Mouse (Mus musculus) inflammation-experienced regulatory T-cells, adult 6 months (primary cell): Measurements from ENCODE around the gene Smurf2. TPM values are rescaled to one million over a fixed set of nuclear protein-coding genes. Genes with fewer than 3 reads are reported as not detected.

ENCODE experiments used
- ATAC-seq: one replicate; pipeline ENCODE4 v1.8.0; 2017
- polyA plus RNA-seq, 3 experiments: library from polyadenylated mRNA; unstranded; fragments of 100-300 nt; shearing (Covaris generic); gene quantifications; one replicate each; pipeline ENCODE4 v1.2.1; 2017

The Smurf2 gene
- polyA plus RNA-seq = 10 to 100 TPM in 2 of 3 experiments, 1 to 10 TPM in 1; 8.4 to 25.2 (median 21.6) TPM

DNA sequence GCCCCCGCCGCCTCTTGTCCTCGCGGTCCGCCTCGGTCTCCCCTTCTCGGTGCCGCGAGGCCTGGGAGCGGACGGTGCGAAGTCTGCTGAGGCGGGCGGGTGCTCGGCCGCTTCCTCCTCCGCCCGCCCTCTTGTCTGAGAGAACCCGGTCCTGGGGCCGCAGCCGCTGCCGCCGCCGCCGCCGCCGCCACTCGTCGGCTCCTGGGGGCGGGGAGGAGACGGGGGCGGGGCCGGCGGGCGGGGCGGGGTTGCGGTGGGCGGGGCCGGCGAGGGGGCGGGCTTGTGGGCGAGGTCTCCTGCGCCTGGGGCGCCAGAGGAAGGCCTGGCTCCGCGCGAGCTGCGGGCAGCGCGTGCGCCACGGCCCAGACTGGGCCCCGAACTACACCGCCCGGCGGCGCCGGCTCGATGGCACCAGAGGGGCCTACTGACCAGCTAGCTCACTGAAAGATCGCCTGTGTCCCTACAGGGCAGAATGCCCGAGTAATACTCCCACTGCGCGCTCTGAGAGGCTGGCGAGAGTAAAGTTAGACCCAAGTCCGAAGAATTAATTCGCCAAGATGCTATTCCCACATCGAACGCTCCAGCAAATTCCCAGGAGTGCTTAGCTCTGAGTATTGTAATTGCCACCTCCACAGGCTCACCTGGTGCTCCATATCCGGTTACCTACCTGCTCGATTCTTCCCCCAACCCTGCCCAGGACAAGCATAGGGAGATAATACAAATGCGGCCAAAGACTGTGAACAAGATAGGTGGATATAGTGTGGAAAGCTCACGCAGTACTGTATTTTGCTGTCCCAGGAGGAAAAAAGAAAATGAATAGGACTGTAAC, at the start of gene Smurf2:
Smurf2 (minus strand) TSS at position 165 of the 829 bp plus-strand sequence.
- peak; percentile 79 for ATAC-seq

- ATAC-seq = no peak
Observed at GRCm38 (mm10) chr11:106969798-106970197, 49.3 kb upstream of the Smurf2 start.

GRCm38 (mm10) chr11:106967630-106968029, 47.1 kb upstream of the Smurf2 start:
- ATAC-seq = no peak

GRCm38 (mm10) chr11:106965881-106966280, 45.4 kb upstream of the Smurf2 start:
- ATAC-seq = no peak

DNA sequence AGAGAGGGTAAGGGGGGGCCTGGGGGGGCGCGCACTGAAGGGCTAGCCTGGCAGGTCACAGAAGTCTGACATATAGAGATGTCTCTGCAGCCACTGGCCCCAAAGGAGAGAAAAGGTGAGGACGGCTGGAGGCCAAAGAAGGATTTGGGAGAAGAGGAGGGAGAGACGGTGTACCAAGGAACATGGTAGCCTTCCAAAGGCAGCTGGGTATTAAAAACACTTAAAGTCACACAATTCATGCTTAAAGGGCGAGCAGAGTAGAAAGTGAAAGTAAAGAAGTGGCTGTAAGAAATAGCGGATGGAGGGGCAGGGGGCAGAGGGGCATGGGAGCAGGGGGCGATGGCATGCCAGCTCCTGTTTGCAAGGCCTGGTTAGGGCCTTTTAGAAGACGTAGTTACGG, 41.8 kb upstream of the Smurf2 start:
- peak; percentile 31 for ATAC-seq

DNA sequence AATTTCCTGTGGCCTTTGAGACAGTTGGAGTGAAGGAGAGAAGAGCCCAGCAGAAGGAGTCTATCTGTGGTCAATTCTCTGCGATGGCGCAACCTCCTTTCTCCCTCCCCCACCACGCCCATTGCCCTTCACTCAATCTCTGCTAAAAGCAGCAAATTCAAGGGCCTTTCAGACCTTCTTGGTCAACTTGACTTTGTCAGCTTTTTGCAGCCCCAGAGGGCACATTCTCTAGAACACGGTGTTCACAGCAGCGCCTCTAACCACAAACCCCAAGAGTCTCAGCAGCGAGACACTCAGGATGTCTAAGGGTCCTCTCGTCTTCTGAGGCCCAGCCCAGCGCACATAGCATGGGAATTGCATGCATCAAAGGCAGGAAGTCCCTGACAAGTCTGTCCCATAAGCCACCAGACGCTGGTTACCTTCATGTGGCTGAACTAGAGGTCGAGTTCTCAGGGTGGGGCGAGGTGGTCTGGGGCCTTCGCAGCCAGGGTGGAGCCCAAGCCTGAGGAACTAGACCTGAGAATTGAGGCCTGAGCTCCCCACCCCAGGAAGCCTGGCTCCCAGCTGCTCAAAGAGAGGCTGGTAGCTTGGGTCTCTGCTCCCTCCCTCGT, 41.1 kb upstream of the Smurf2 start:
- ATAC-seq = peak; percentile 87

DNA sequence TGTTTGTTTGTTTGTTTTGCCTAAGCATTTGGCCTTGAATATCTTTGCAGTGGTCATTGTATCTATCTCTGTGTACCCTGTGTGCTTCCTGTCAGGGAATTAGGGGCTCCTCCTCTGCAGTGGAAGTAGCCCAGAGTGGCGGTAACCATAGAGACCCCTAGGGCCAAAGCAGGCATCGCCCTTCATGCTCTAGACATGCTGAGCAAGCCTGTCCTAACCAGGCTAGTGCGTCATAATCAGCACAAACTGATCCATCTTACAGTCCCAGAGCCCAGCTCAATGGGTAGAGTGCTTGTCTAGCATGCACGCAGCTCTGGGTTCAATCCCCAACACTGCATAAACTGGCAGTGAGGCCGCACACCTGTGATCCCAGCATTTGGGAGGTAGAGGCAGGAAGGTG, 38.6 kb upstream of the Smurf2 start:
- no peak for ATAC-seq

GRCm38 (mm10) chr11:106958407-106959071, 38.0 kb upstream of the Smurf2 start:
- ATAC-seq = peak; percentile 39

- no peak for ATAC-seq
Observed at GRCm38 (mm10) chr11:106957271-106957980, 36.9 kb upstream of the Smurf2 start.

- no peak for ATAC-seq
Observed at GRCm38 (mm10) chr11:106954566-106954965, 34.1 kb upstream of the Smurf2 start.

DNA sequence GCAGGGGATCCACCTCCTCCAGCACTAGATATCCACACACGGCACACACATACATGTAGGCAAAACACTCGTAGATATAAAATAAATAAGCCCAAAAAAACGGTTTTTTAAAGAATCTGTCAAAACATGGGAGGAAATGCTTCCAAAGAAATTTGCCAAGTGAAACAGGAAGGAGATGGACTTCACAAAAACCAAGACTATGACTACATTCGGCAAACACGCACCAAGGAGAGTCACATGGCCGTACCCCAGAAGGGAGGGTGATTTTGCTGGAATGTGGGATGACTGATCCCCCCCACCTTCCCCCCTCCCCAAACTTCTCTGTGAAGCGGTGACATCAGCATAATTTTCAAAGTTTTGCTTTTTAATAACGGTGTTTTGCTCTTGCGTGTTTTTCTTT, 33.6 kb upstream of the Smurf2 start:
- ATAC-seq = no peak

DNA sequence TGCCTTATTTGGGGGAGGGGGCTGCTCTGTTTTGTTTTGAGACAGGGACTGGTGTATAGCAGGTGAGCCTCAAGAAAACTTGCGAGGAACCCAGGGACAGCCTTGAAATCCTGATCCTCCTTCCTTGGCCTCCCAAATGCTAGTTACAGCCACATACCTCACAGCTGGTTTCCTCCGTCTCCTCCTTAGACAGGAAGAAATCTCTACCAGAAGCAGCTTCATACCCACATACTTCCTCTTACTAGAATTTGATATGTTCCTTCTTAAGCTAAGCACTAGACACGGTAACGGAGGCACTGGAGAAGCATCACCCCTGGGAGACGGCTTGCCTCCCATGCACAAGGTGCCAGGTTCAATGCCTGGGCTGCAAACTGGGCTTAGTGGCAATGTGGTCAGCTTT, 16.8 kb upstream of the Smurf2 start:
- no peak for ATAC-seq

- no peak for ATAC-seq
Observed at GRCm38 (mm10) chr11:106930366-106930765, 9.9 kb upstream of the Smurf2 start.

- ATAC-seq = no peak
Observed at GRCm38 (mm10) chr11:106928935-106929334, 8.4 kb upstream of the Smurf2 start.

DNA sequence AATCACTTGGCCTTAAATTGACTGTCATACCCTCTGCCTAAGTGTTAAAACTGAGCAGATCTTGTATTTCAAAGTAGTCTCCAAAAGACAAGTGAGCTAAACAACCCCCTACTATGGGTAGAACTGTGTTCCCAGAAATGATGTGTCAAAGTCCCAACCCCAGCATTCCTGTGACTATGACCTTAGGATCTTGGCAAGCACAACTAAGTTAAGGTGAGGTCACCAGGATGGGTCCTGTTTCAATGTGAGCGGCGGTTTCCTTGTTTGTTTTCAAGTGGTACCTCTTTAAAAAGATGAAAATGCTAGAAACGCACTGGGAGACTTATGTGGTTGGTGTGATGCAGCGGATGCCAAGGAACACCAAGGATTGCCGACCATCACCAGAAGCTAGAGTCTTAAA, 7.4 kb upstream of the Smurf2 start:
- no peak for ATAC-seq

GRCm38 (mm10) chr11:106927226-106927625, 6.7 kb upstream of the Smurf2 start:
- ATAC-seq = no peak

- ATAC-seq = no peak
Observed at GRCm38 (mm10) chr11:106926732-106927131, 6.2 kb upstream of the Smurf2 start.

DNA sequence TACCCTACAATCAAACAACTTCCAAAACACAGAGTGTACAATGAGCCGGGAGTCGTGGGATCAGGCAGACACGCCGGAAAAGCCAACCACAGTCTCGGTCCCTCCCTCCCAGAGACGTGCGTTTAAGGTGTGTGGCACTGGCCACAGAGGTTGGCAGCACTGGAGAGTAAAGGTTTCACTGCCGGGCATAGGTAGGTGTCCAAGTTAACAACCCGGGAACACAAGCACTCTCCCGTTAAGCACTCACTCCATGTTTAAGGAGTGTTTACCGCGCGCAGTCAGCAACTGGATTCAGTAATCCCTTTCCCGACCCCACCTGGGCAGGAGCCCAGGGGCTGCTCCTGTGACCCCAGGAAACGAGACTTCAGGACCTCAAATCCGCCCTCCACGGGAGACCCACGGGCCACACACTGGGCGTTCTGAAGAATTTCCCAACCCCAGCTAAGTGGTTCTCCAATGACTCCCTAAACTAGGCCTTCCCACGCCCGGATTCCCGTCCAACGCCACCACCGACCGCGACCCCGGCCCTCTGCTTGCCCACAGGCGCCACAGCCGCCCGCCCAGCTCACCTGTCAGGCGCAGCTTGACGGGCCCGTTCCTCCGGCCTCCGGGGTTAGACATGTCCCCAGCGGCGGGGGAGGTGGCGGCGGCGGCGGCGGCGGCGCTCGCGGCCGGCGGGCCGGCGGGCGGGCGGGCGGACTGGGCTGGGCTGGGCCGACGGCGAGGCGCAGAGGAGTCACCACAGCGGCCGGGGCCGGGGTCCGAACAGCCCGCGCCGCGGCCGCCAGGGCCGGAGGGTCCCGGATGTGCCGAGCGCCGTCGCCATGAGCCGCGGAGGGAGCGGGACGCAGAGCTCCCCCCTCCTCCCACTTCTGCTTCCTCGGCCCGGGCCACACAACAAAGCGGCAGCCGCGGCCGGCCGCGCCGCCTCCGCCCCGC, 634 bp downstream of the Smurf2 start:
- peak; percentile 56 for ATAC-seq

DNA sequence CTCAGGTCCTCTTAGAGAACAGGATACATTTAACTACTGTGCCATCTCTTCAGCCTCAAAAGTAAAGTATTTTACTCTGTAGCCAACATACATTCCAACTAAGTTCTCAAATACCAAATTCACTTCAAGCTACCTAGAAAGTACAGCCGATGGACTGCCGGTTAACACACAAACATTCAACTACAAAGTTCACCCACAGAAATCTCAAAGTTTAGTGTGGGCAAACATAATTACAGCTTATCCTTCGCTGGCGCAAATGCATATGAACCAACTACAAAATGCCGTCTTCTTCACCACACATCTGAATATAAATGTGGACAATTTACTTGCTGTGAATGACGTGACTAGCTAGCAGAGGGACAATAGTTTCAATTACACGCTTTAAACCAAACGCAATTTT, 1.6 kb downstream of the Smurf2 start:
- ATAC-seq = no peak

DNA sequence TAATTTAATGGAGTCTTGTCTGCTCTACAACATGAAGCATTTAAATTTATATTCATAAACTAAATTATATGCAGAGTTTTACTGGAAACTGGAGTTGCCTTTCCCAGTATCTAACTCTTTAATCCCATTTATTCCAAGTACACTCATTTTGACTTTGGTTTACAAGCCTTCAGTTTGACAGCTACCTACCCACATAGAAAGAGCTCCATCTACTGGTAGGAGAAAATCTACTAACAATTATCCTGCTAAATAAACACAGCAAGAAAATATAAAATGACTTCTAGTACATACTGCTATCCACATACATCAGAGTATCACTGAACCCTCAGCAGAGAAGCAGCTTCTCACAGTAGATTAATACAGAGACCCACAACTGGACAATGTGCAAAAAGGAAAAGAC, 9.3 kb downstream of the Smurf2 start:
- ATAC-seq = no peak

DNA sequence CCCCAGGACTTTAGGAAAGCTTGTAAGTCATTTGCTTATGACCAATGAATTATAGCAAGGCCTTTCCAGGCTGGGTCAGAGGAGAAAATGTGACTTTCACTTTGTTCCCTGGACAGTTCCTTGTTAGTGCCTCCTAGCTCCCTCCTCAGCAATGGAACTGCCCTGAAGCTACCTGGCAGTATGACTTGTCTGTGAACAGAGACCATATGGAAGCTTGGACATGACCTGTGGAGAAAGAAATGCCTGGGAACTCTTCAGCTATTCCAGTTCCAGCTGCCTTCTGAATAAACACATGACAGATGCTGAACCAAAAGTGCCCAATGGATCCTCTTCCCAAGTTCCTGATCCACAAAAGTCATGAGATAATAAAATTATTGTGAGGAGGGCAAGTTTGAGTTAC, 12.5 kb downstream of the Smurf2 start:
- no peak for ATAC-seq

DNA sequence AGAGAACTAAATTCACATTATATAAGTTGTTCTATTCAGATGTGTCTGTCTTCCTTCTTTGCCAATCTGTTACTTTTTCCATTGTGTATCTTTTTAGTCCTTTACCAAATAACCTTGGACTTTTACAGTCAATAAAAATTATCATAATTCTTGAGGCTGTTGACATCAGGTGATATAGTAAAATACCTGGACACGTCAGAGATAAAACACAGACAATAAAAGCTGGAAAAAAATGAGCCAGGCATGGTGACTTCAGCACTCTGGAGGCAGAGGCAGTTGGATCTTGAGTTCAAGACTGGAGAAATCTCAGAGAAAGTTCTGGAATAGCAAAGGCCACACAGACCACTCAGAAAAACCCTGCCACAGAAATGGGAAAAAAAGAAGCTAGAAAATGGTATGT, 13.3 kb downstream of the Smurf2 start:
- no peak for ATAC-seq
